Mouse (Mus musculus) natural killer cell, adult 2 months (primary cell): Measurements from ENCODE around the gene Lrp2.
"Not testable (repeated sequence)": the region's sequence is repeated elsewhere in the genome, so short reads cannot be mapped to it uniquely, and the experiment has no call there.

Experiments used
- DNase-seq, 2 experiments: peaks; one replicate each; pipeline ENCODE4 v3.0.0; 2022; ENCODE audit warnings: low spot score in 2 of 2

Lrp2 gene

DNA sequence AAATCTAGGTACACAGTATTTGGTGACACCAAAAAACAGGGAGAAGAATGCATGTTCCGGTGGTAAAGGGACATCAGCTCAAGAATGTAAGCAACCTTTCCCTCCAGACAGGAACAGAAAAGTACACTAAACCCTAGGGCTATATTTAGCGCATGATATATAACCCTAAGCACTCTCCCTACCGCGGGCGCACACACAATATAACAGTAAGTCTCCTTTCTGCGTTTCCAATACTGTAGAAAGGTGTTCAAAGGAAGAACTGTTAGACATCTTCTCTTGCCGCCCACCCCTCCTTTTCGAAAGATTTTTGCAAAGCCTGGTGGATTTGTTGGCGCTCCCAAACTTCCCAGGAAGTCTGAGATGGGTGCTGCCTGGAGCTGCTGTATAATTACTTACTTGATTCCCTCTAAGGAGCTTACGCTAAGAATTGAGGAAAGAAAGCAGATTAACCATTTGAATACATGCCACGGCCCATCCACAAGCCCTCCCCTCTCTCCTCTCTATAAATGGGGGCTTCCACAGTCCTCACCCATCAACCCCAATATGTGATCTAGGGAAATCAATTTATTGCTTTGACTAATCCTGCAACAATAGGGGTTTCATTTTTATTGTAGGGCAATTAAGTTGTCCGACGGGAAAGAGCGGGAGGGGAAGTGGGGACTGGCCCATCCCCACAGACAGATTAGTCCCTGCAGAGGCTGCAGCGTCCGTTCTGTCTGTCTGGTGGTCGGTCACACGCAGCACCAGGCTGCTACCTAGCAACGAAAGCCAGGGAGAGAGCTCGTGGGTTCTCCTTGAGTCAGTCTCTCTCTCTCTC, 1.5 kb downstream of the Lrp2 start:
- no peak for DNase-seq

GRCm38 (mm10) chr2:69582861-69583260, 3.0 kb downstream of the Lrp2 start:
- DNase-seq = no peak

GRCm38 (mm10) chr2:69582068-69582467, 3.8 kb downstream of the Lrp2 start:
- DNase-seq = not testable (repeated sequence)

GRCm38 (mm10) chr2:69580091-69580490, 5.8 kb downstream of the Lrp2 start:
- DNase-seq = no peak

GRCm38 (mm10) chr2:69578206-69578605, 7.7 kb downstream of the Lrp2 start:
- no peak for DNase-seq

DNA sequence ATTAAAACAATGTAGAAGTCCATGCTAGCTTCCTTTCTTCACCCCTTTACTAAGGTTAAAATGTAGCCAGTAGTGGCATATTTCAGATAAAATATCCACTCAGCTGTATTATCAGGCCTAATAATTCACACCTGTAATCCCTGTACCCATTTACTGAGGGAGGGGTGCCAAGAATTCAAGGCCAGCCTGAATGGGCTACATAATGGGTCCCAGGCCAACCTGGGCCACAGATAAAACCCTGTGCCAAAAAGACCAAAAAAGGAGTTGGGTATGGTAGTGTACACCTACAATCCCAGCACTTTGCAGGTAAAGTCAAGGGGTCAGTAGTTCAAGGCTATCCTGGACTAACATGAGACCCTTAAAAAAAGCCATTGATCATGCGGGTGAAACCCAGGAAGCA, 9.3 kb downstream of the Lrp2 start:
- no peak for DNase-seq

DNA sequence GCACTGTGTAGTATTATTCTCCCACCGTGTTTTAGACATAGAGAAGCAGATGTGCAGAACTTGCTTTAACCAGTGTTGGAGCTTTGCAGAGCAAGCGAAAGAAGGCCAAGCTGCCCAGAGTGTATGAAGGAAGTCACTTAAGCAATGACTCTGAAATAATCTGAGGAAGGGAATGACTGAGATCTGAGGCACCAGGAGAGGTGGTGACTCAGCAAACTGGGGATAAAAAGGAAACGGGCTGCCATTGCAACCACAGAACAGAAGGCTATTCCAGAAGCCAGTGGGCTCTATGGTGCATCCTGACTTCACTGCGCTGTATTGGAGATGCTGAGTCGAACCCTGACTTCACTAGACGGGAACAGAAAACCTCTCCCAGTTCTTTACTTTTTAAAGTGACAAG, 10.9 kb downstream of the Lrp2 start:
- no peak for DNase-seq

- DNase-seq = no peak
Measured at GRCm38 (mm10) chr2:69574261-69574660, 11.6 kb downstream of the Lrp2 start.

DNA sequence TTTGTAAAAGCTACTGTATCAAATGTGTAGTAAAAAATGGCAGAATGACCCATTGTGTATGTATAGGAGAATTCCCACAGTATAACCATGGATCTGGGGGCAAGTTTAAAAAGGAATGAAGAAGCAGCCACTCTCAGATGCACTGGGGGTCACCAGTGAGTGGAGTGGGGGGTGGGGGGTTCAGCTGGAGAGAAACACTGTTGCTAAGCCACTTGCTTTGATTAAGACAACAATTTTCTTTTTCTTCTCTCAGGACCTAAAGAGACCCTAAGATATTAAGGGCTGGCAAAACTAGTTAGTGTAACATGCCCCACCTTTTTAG, 12.2 kb downstream of the Lrp2 start:
- no peak for DNase-seq

GRCm38 (mm10) chr2:69573038-69573732, 12.7 kb downstream of the Lrp2 start:
- DNase-seq = no peak

DNA sequence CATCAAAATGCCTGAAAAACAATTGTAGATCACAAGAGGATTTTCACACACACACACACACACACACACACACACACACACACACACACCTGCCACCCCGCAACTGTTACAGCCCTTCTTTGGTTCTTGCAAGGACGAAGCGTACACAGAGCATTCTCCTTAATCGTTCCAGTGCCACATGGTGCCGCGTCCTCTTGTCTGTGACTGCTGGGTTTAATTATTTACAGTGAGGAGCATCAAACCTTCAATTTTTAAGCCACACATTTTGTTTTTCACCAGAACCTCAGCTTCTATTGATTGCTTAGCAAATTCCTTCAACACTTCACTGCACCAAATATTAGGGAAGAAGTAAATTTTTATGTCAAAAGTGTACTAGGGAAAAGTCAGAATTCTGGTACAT, 15.3 kb downstream of the Lrp2 start:
- no peak for DNase-seq

- no peak for DNase-seq
Measured at GRCm38 (mm10) chr2:69566281-69566680, 19.6 kb downstream of the Lrp2 start.

- no peak for DNase-seq
Measured at GRCm38 (mm10) chr2:69563492-69563891, 22.4 kb downstream of the Lrp2 start.

- DNase-seq = no peak
Measured at GRCm38 (mm10) chr2:69562761-69563160, 23.1 kb downstream of the Lrp2 start.

DNA sequence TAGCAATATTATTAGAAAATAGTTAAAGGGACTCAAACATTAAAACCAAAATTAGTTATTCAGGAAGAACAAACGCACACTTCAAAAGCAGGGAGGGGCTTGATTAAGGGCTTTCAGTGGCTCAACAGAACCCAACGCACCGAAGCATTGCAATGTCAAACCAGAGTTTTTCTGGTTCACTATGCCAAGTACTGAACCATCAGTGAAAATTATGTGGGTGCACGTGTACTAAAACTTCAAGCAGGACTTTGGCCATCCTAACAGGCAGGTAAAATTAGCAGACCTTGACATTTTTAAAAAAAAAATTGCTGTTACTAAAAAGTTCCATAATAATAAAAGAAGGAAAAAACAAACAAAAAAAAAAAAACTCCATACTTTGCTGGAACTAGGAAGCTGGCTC, 25.6 kb downstream of the Lrp2 start:
- DNase-seq = no peak

GRCm38 (mm10) chr2:69559380-69559779, 26.5 kb downstream of the Lrp2 start:
- no peak for DNase-seq

DNA sequence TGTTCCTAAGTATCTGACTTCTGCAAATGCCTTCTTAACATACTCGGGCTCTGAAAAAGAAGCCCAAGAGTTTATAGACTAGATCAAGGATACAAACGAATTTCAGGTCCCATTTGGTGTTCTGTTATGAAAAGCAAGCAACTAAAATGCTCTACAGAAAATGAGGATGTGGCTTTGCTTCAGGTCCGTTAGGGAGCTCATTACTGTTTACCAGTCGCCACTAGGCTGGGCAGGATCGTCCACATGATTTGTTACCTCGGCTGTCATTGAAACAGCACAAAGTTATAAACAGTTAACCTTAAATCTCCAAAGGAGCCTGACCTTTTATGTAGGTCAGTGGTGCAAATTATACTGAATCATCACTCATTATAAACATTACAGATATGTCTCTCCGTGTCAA, 29.2 kb downstream of the Lrp2 start:
- no peak for DNase-seq

DNA sequence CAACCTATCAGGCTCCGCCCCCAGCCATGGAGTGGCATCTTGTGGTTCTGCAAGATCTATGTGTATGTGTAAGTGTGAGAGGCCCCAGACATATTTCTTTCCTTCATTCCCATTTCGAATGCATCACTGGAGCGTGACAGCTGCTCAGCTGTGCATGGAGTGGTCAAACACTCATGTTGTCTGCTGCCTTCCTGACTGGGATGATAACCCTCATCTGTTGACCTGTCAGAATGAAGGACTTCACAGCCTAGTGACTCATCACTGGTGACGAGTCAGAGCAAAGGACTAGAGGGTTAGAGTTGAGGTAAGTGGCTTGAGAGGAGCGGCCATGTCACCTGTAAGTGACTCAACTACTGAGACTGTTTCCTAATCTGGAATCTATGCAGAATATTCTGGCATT, 34.2 kb downstream of the Lrp2 start:
- DNase-seq = no peak

DNA sequence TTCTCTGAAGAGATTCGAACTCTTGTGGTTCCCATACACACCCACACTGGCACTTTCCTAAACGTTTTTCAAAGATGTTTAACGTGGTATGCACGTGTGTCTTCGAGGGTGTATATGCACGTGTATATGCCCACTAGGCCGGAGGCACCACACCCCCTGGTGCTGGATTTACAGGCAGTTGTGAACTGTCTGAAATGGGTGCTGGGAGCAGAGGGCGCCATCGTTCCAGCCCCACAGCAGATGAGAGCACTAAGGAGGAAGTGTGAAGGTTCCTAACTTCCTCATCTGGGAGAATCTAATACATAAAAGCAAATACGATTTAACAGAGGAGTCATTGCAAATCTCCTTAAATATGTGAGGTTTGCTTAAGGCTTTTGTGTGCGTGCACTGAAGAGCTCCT, 39.0 kb downstream of the Lrp2 start:
- no peak for DNase-seq

GRCm38 (mm10) chr2:69536018-69536417, 49.8 kb downstream of the Lrp2 start:
- no peak for DNase-seq

- no peak for DNase-seq
Measured at GRCm38 (mm10) chr2:69531528-69532055, 54.3 kb downstream of the Lrp2 start.

GRCm38 (mm10) chr2:69530691-69531527, 55.0 kb downstream of the Lrp2 start:
- no peak for DNase-seq
